Comparison of ENCODE assay signal across 8 mouse cellular contexts in genomic region chr6:87002521-87003055, GRCm38 (mm10). TPM values are rescaled to one million over a fixed set of nuclear protein-coding genes. Genes with fewer than 3 reads are reported as not detected.
DNase-seq lines count a peak whose midpoint lies in the region; ATAC-seq and TF ChIP-seq lines count a peak whose summit lies in the region.

No protein-coding gene starts in this region.

- TF ChIP-seq CTCF in bone marrow, adult 2 months (IDR thresholded peaks at IDR 0.05; ENCODE audit: control insufficient read depth, insufficient read depth, low read length): peak; percentile 74
- TF ChIP-seq CTCF in kidney, postnatal 0 days (IDR thresholded peaks at IDR 0.05; ENCODE audit: low read depth): peak; percentile 95
- TF ChIP-seq CTCF in liver, embryonic 14.5 days (IDR thresholded peaks at IDR 0.05; ENCODE audit: low read depth): peak; percentile 93
- TF ChIP-seq CTCF in testis, adult 2 months (IDR thresholded peaks at IDR 0.05; ENCODE audit: control insufficient read depth, insufficient read depth, insufficient replicate concordance, low read depth, low read length): peak; percentile 48; the same call in 1 of the 2 replicates

- peak overlapping the region; percentile 11 for H3K4me3 ChIP-seq in bone marrow, adult 2 months (replicated peaks; ENCODE audit: control insufficient read depth, low read depth, low read length)
- H3K4me3 ChIP-seq in embryonic facial prominence, embryonic 15.5 days (replicated peaks): no peak overlapping the region
- H3K4me3 ChIP-seq in heart, embryonic 11.5 days (ENCODE audit: low read depth, low read length): no peak overlapping the region
- H3K4me3 ChIP-seq in kidney, postnatal 0 days (replicated peaks; ENCODE audit: low read depth, low read length): no peak overlapping the region
- no peak overlapping the region for H3K4me3 ChIP-seq in liver, embryonic 14.5 days (ENCODE audit: insufficient read depth in 1 of 2, low read depth in 2 of 2, low read length in 2 of 2)
- no peak overlapping the region for H3K4me3 ChIP-seq in neural tube, embryonic 13.5 days
- H3K4me3 ChIP-seq in testis, adult 2 months (ENCODE audit: control insufficient read depth, low read depth, low read length): no peak overlapping the region

- no peaks in the 10 kb centered on the region for H3K27me3 ChIP-seq in embryonic facial prominence, embryonic 15.5 days
- no peaks in the 10 kb centered on the region for H3K27me3 ChIP-seq in heart, embryonic 11.5 days (ENCODE audit: control insufficient read depth, insufficient read depth, low read length)
- no peaks in the 10 kb centered on the region for H3K27me3 ChIP-seq in kidney, postnatal 0 days (ENCODE audit: insufficient read depth, low read length)
- no peaks in the 10 kb centered on the region for H3K27me3 ChIP-seq in liver, embryonic 14.5 days (ENCODE audit: control insufficient read depth, insufficient read depth, low read length)
- H3K27me3 ChIP-seq in neural tube, embryonic 13.5 days: no peaks in the 10 kb centered on the region
- H3K27me3 ChIP-seq in testis, adult 2 months (ENCODE audit: control insufficient read depth, insufficient read depth, low read length): no peaks in the 10 kb centered on the region

- peak; percentile 87 for DNase-seq in CD4-positive, CD25-positive, alpha-beta regulatory T cell, adult 2 months (ENCODE audit: low read depth, low spot score)
- peak; percentile 93 for DNase-seq in kidney, postnatal 0 days (ENCODE audit: low spot score)
- peak; percentile 61 to 67 (median 63) for DNase-seq in liver, embryonic 14.5 days (ENCODE audit: low read depth in 3 of 3, low spot score in 3 of 3)

- no peak for TF ChIP-seq EP300 in liver, embryonic 14.5 days (IDR thresholded peaks at IDR 0.05; ENCODE audit: low read depth)

- TF ChIP-seq POLR2A in bone marrow, adult 2 months (IDR thresholded peaks at IDR 0.05; ENCODE audit: borderline replicate concordance, control insufficient read depth, low read depth, low read length): no peak
- no peak for TF ChIP-seq POLR2A in testis, adult 2 months (IDR thresholded peaks at IDR 0.05; ENCODE audit: control insufficient read depth, low read depth, low read length)

- H3K27ac ChIP-seq in bone marrow, adult 2 months (ENCODE audit: control insufficient read depth, insufficient read depth, low read depth, low read length, poor library complexity): peak overlapping the region; percentile 71; the same call in 1 of the 2 replicates
- H3K27ac ChIP-seq in embryonic facial prominence, embryonic 15.5 days (replicated peaks): peak overlapping the region; percentile 80
- no peak overlapping the region for H3K27ac ChIP-seq in heart, embryonic 11.5 days (ENCODE audit: low read depth, low read length)
- H3K27ac ChIP-seq in kidney, postnatal 0 days: no peak overlapping the region
- H3K27ac ChIP-seq in liver, embryonic 14.5 days: no peak overlapping the region
- no peak overlapping the region for H3K27ac ChIP-seq in neural tube, embryonic 13.5 days (replicated peaks)
- H3K27ac ChIP-seq in testis, adult 2 months (ENCODE audit: control insufficient read depth, insufficient read depth, low read depth, low read length): 0 out of 2 replicates have a peak overlapping the region, but pooled peaks have one; percentile 29

- peak; percentile 83 for ATAC-seq in embryonic facial prominence, embryonic 15.5 days (ENCODE audit: insufficient number of reproducible peaks, low FRiP score, low TSS enrichment, low read depth)
- ATAC-seq in heart, embryonic 11.5 days (replicated peaks; ENCODE audit: insufficient number of reproducible peaks, low FRiP score, low TSS enrichment): 0 out of 2 replicates have a peak, but pooled peaks have one; percentile 42
- peak; percentile 63 for ATAC-seq in kidney, postnatal 0 days (replicated peaks; ENCODE audit: low FRiP score, low read depth)
- 0 out of 2 replicates have a peak, but pooled peaks have one; percentile 55 for ATAC-seq in liver, embryonic 14.5 days (ENCODE audit: insufficient read depth)
- peak; percentile 75; the same call in 1 of the 2 replicates for ATAC-seq in neural tube, embryonic 13.5 days (ENCODE audit: low read depth)

- H3K9me3 ChIP-seq in embryonic facial prominence, embryonic 15.5 days (replicated peaks): no peaks in the 10 kb centered on the region
- no peaks in the 10 kb centered on the region for H3K9me3 ChIP-seq in heart, embryonic 11.5 days (replicated peaks; ENCODE audit: control insufficient read depth, low read length)
- H3K9me3 ChIP-seq in kidney, postnatal 0 days (replicated peaks; ENCODE audit: low read length): no peaks in the 10 kb centered on the region
- H3K9me3 ChIP-seq in liver, embryonic 14.5 days (ENCODE audit: control insufficient read depth, low read length): no peaks in the 10 kb centered on the region
- H3K9me3 ChIP-seq in neural tube, embryonic 13.5 days: no peaks in the 10 kb centered on the region

- peak overlapping the region; percentile 33; the same call in 1 of the 2 replicates for H3K4me2 ChIP-seq in embryonic facial prominence, embryonic 15.5 days (replicated peaks)
- H3K4me2 ChIP-seq in heart, embryonic 11.5 days: no peak overlapping the region
- no peak overlapping the region for H3K4me2 ChIP-seq in kidney, postnatal 0 days (ENCODE audit: low read length)
- H3K4me2 ChIP-seq in liver, embryonic 14.5 days (ENCODE audit: low read depth): no peak overlapping the region
- H3K4me2 ChIP-seq in neural tube, embryonic 13.5 days: no peak overlapping the region

- peaks cover 3% of the 10 kb centered on the region; the same call in 1 of the 2 replicates for H3K4me1 ChIP-seq in bone marrow, adult 2 months (ENCODE audit: control insufficient read depth, insufficient read depth, low read length)
- peaks cover 8% of the 10 kb centered on the region for H3K4me1 ChIP-seq in embryonic facial prominence, embryonic 15.5 days
- no peaks in the 10 kb centered on the region for H3K4me1 ChIP-seq in heart, embryonic 11.5 days (ENCODE audit: control insufficient read depth, insufficient read depth, low read length)
- H3K4me1 ChIP-seq in kidney, postnatal 0 days (replicated peaks; ENCODE audit: insufficient read depth, low read length): no peaks in the 10 kb centered on the region
- 0 out of 4 replicates have a peak, but pooled peaks cover 0 to 3% of the 10 kb centered on the region in 2 experiments for H3K4me1 ChIP-seq in liver, embryonic 14.5 days (replicated peaks; ENCODE audit: control insufficient read depth in 2 of 2, insufficient read depth in 2 of 2, low read length in 1 of 2)
- H3K4me1 ChIP-seq in neural tube, embryonic 13.5 days (replicated peaks): no peaks in the 10 kb centered on the region
- no peaks in the 10 kb centered on the region for H3K4me1 ChIP-seq in testis, adult 2 months (ENCODE audit: control insufficient read depth, insufficient read depth, low read length)

- WGBS in bone marrow, adult 2 months: 5% methylated on average over 8 of the region's 8 CpGs
- 36% methylated on average over 8 of the region's 8 CpGs for WGBS in embryonic facial prominence, embryonic 15.5 days
- 51% methylated on average over 8 of the region's 8 CpGs for WGBS in heart, embryonic 11.5 days (ENCODE audit: insufficient replicate concordance)
- WGBS in kidney, postnatal 0 days: 45% methylated on average over 8 of the region's 8 CpGs
- 38% methylated on average over 8 of the region's 8 CpGs for WGBS in liver, embryonic 14.5 days (ENCODE audit: insufficient replicate concordance)
- 53% methylated on average over 8 of the region's 8 CpGs for WGBS in neural tube, embryonic 13.5 days

- H3K9ac ChIP-seq in embryonic facial prominence, embryonic 15.5 days: no peak overlapping the region
- H3K9ac ChIP-seq in heart, embryonic 11.5 days (ENCODE audit: low read depth, low read length): no peak overlapping the region
- H3K9ac ChIP-seq in kidney, postnatal 0 days (ENCODE audit: low read depth, low read length): no peak overlapping the region
- H3K9ac ChIP-seq in liver, embryonic 14.5 days (replicated peaks): no peak overlapping the region
- H3K9ac ChIP-seq in neural tube, embryonic 13.5 days: no peak overlapping the region

- 0 out of 2 replicates have a peak, but pooled peaks cover 8% of the 10 kb centered on the region for H3K36me3 ChIP-seq in embryonic facial prominence, embryonic 15.5 days
- H3K36me3 ChIP-seq in heart, embryonic 11.5 days (ENCODE audit: control insufficient read depth, insufficient read depth, low read length): peaks cover 2% of the 10 kb centered on the region; the same call in 1 of the 2 replicates
- peaks cover 2% of the 10 kb centered on the region; the same call in 1 of the 2 replicates for H3K36me3 ChIP-seq in kidney, postnatal 0 days (ENCODE audit: insufficient read depth, low read length)
- no peaks in the 10 kb centered on the region for H3K36me3 ChIP-seq in liver, embryonic 14.5 days (replicated peaks; ENCODE audit: control insufficient read depth, insufficient read depth, low read depth)
- peaks cover 17% of the 10 kb centered on the region for H3K36me3 ChIP-seq in neural tube, embryonic 13.5 days
- no peaks in the 10 kb centered on the region; the same call in 1 of the 2 replicates for H3K36me3 ChIP-seq in testis, adult 2 months (ENCODE audit: control insufficient read depth, insufficient read depth, low read length)

RNA-seq across cellular contexts. Expression of gene Nfu1, which starts 6.4 kb away (rescaled TPM):
- 25.4 and 65.4 TPM in 2 replicates for polyA plus RNA-seq in bone marrow, adult 2 months (2011; ENCODE audit: insufficient read depth, insufficient read length, low replicate concordance, missing spikeins)
- polyA plus RNA-seq in embryonic facial prominence, embryonic 15.5 days (2015; fragmentation: Nextera tagmentation; extraction: Ambion mirVana): 90.6 and 95.3 TPM in 2 replicates
- 96.8 and 102 TPM in 2 replicates for polyA plus RNA-seq in heart, embryonic 11.5 days (2014; fragmentation: Nextera tagmentation; extraction: Ambion mirVana)
- polyA plus RNA-seq in kidney, postnatal 0 days (2015; fragmentation: Nextera tagmentation; extraction: Ambion mirVana): 115 and 119 TPM in 2 replicates
- polyA plus RNA-seq in liver, embryonic 14.5 days (2012; rRNA removed): 23.5 and 51.9 TPM in 2 replicates
- polyA plus RNA-seq in liver, embryonic 14.5 days (2014; fragmentation: Nextera tagmentation; extraction: Ambion mirVana): 47.7 and 48.6 TPM in 2 replicates
- 126 and 142 TPM in 2 replicates for polyA plus RNA-seq in neural tube, embryonic 13.5 days (2015; fragmentation: Nextera tagmentation; extraction: Ambion mirVana)
- polyA plus RNA-seq in testis, adult 2 months (2012; rRNA removed): 119 and 141 TPM in 2 replicates

RNA-seq across cellular contexts. Expression of gene Gfpt1, which starts 40.1 kb away (rescaled TPM):
- 6.1 and 11.5 TPM in 2 replicates for polyA plus RNA-seq in bone marrow, adult 2 months (2011; ENCODE audit: insufficient read depth, insufficient read length, low replicate concordance, missing spikeins)
- polyA plus RNA-seq in embryonic facial prominence, embryonic 15.5 days (2015; fragmentation: Nextera tagmentation; extraction: Ambion mirVana): 19.0 and 20.4 TPM in 2 replicates
- polyA plus RNA-seq in heart, embryonic 11.5 days (2014; fragmentation: Nextera tagmentation; extraction: Ambion mirVana): 14.7 and 20.1 TPM in 2 replicates
- 13.1 and 13.3 TPM in 2 replicates for polyA plus RNA-seq in kidney, postnatal 0 days (2015; fragmentation: Nextera tagmentation; extraction: Ambion mirVana)
- polyA plus RNA-seq in liver, embryonic 14.5 days (2012; rRNA removed): 3.6 and 5.2 TPM in 2 replicates
- polyA plus RNA-seq in liver, embryonic 14.5 days (2014; fragmentation: Nextera tagmentation; extraction: Ambion mirVana): 5.5 and 5.9 TPM in 2 replicates
- 19.3 and 20.3 TPM in 2 replicates for polyA plus RNA-seq in neural tube, embryonic 13.5 days (2015; fragmentation: Nextera tagmentation; extraction: Ambion mirVana)
- 31.8 and 37.7 TPM in 2 replicates for polyA plus RNA-seq in testis, adult 2 months (2012; rRNA removed)

Comparison
In these comparisons a context has a peak if more than half of its experiments do, and no peak if none do; other contexts are left out.
1. H3K27ac ChIP-seq: peak in bone marrow, adult 2 months (single experiment), embryonic facial prominence, embryonic 15.5 days (single experiment) and testis, adult 2 months (single experiment); none in heart, embryonic 11.5 days (single experiment), kidney, postnatal 0 days (single experiment), liver, embryonic 14.5 days (single experiment) and neural tube, embryonic 13.5 days (single experiment).
2. Peak in every context shown above with its lines, with median percentiles within 50 percentile points of each other: DNase-seq, CTCF ChIP-seq and ATAC-seq.